8 mouse cellular contexts compared by ENCODE assay signal in the genomic region with DNA sequence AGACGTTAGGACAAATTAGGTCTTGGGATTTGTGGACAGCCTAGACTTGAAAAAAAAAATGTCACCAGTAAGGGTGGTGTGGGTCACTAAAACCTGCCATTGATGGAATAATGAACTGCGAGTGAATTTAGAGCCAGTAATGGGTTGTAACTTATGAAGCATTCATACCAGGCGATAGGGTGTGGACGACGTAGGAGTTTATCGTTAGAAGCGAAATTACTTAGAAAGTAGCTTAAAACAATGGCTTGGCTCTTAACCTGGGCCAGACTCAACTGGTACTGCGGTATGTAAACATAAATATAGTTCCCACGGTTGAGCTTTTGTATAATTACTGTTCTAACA. TPM values are rescaled to one million over a fixed set of nuclear protein-coding genes. Genes with fewer than 3 reads are reported as not detected.
DNase-seq lines count a peak whose midpoint lies in the region; ATAC-seq lines count a peak whose summit lies in the region.

No protein-coding gene starts in this region.

- H3K4me1 ChIP-seq in neural tube, embryonic 11.5 days (ENCODE audit: control insufficient read depth, insufficient read depth, low read length): 0 out of 2 replicates have a peak, but pooled peaks cover 4% of the 10 kb centered on the region
- peaks cover 16% of the 10 kb centered on the region for H3K4me1 ChIP-seq in forebrain, embryonic 10.5 days
- H3K4me1 ChIP-seq in limb, embryonic 15.5 days: peaks cover 12% of the 10 kb centered on the region
- H3K4me1 ChIP-seq in stomach, embryonic 14.5 days (ENCODE audit: control insufficient read depth, insufficient read depth, low read length): no peaks in the 10 kb centered on the region; the same call in 1 of the 2 replicates

- H3K36me3 ChIP-seq in neural tube, embryonic 11.5 days (ENCODE audit: control insufficient read depth, insufficient read depth, low read length): no peaks in the 10 kb centered on the region
- no peaks in the 10 kb centered on the region for H3K36me3 ChIP-seq in forebrain, embryonic 10.5 days (replicated peaks)
- no peaks in the 10 kb centered on the region for H3K36me3 ChIP-seq in limb, embryonic 15.5 days
- H3K36me3 ChIP-seq in stomach, embryonic 14.5 days (ENCODE audit: control insufficient read depth, insufficient read depth, low read length): no peaks in the 10 kb centered on the region

- H3K27me3 ChIP-seq in neural tube, embryonic 11.5 days (ENCODE audit: control insufficient read depth, insufficient read depth, low read length): no peaks in the 10 kb centered on the region
- no peaks in the 10 kb centered on the region for H3K27me3 ChIP-seq in forebrain, embryonic 10.5 days (ENCODE audit: poor library complexity, severe bottlenecking)
- no peaks in the 10 kb centered on the region for H3K27me3 ChIP-seq in limb, embryonic 15.5 days
- no peaks in the 10 kb centered on the region for H3K27me3 ChIP-seq in stomach, embryonic 14.5 days (ENCODE audit: control insufficient read depth, insufficient read depth, low read length)

- H3K9me3 ChIP-seq in neural tube, embryonic 11.5 days (ENCODE audit: control insufficient read depth, low read length): no peaks in the 10 kb centered on the region
- no peaks in the 10 kb centered on the region for H3K9me3 ChIP-seq in forebrain, embryonic 10.5 days
- H3K9me3 ChIP-seq in limb, embryonic 15.5 days: no peaks in the 10 kb centered on the region
- H3K9me3 ChIP-seq in stomach, embryonic 14.5 days (ENCODE audit: control insufficient read depth, low read depth, low read length): no peaks in the 10 kb centered on the region

- peak overlapping the region; percentile 90 for H3K27ac ChIP-seq in neural tube, embryonic 11.5 days (ENCODE audit: low read depth, low read length)
- peak overlapping the region; percentile 92 for H3K27ac ChIP-seq in forebrain, embryonic 10.5 days
- H3K27ac ChIP-seq in limb, embryonic 15.5 days: peak overlapping the region; percentile 93
- H3K27ac ChIP-seq in stomach, embryonic 14.5 days (ENCODE audit: low read length): peak overlapping the region; percentile 91

- H3K4me2 ChIP-seq in neural tube, embryonic 11.5 days (ENCODE audit: low read depth): peak overlapping the region; percentile 83
- peak overlapping the region; percentile 61 for H3K4me2 ChIP-seq in limb, embryonic 15.5 days
- peak overlapping the region; percentile 72 for H3K4me2 ChIP-seq in stomach, embryonic 14.5 days (replicated peaks; ENCODE audit: low read depth, low read length)

- DNase-seq in neural tube, embryonic 11.5 days (ENCODE audit: low spot score): no peak
- DNase-seq in neural tube, embryonic 10.5 days (ENCODE audit: extremely low spot score, low spot score): no peak
- no peak for DNase-seq in forebrain, embryonic 10.5 days (ENCODE audit: extremely low spot score, low spot score)
- DNase-seq in left cerebral cortex, adult 8-10 months (ENCODE audit: low spot score in 2 of 2): no peak
- DNase-seq in gastrocnemius, postnatal 14 days: no peak
- DNase-seq in layer of hippocampus, postnatal 25 days (ENCODE audit: extremely low spot score in 1 of 2, low spot score in 1 of 2): no peak

- 5% methylated on average over 9 of the region's 9 CpGs for WGBS in neural tube, embryonic 11.5 days
- 9% methylated on average over 9 of the region's 9 CpGs for WGBS in forebrain, embryonic 10.5 days
- 6% methylated on average over 9 of the region's 9 CpGs for WGBS in limb, embryonic 15.5 days
- WGBS in stomach, embryonic 14.5 days: 6% methylated on average over 9 of the region's 9 CpGs

- peak overlapping the region; percentile 54 for H3K9ac ChIP-seq in neural tube, embryonic 11.5 days (ENCODE audit: low read length)
- peak overlapping the region; percentile 48 for H3K9ac ChIP-seq in limb, embryonic 15.5 days
- peak overlapping the region; percentile 30 for H3K9ac ChIP-seq in stomach, embryonic 14.5 days (replicated peaks; ENCODE audit: low read depth, low read length)

- peak; percentile 3 for ATAC-seq in neural tube, embryonic 11.5 days (ENCODE audit: insufficient read depth, low FRiP score, low TSS enrichment)
- ATAC-seq in limb, embryonic 15.5 days (ENCODE audit: insufficient number of reproducible peaks, low FRiP score, low TSS enrichment, low read depth): no peak
- peak; percentile 12; the same call in 1 of the 2 replicates for ATAC-seq in stomach, embryonic 14.5 days (ENCODE audit: insufficient number of reproducible peaks, insufficient read depth, low FRiP score, low read depth)

- intact Hi-C loops in gastrocnemius, postnatal 14 days (cut with DNase I; ENCODE audit: low total_unique reads): no loop called here

- peak overlapping the region; percentile 50 for H3K4me3 ChIP-seq in neural tube, embryonic 11.5 days (ENCODE audit: low read depth, low read length)
- peak overlapping the region; percentile 67 for H3K4me3 ChIP-seq in forebrain, embryonic 10.5 days
- peak overlapping the region; percentile 64 for H3K4me3 ChIP-seq in limb, embryonic 15.5 days
- H3K4me3 ChIP-seq in stomach, embryonic 14.5 days (ENCODE audit: low read depth, low read length): peak overlapping the region; percentile 48

RNA-seq across cellular contexts. Expression of gene Tmem19, which starts 0.3 kb away (rescaled TPM):
- 36.7 and 39.7 TPM in 2 replicates for polyA plus RNA-seq in neural tube, embryonic 11.5 days (2014; fragmentation: Nextera tagmentation; extraction: Ambion mirVana)
- 27.3 and 30.1 TPM in 2 replicates for polyA plus RNA-seq in forebrain, embryonic 10.5 days (2016; fragmentation: Nextera tagmentation; extraction: Ambion mirVana)
- polyA plus RNA-seq in limb, embryonic 15.5 days (2015; fragmentation: Nextera tagmentation; extraction: Ambion mirVana): 26.6 and 28.6 TPM in 2 replicates
- polyA plus RNA-seq in stomach, embryonic 14.5 days (2014; fragmentation: Nextera tagmentation; extraction: Ambion mirVana): 32.4 and 40.3 TPM in 2 replicates
- 10 to 100 TPM; 29.0 to 57.1 (median 37.9) TPM for total RNA-seq in left cerebral cortex, adult 8-10 months (2022)
- total RNA-seq in gastrocnemius, postnatal 14 days (2021): 10 to 100 TPM; 11.6 to 14.2 TPM
- 10 to 100 TPM; 43.4 to 46.8 TPM for total RNA-seq in layer of hippocampus, postnatal 25 days (2021)

RNA-seq across cellular contexts. Expression of gene Thap2, which starts 21.6 kb away (rescaled TPM):
- polyA plus RNA-seq in neural tube, embryonic 11.5 days (2014; fragmentation: Nextera tagmentation; extraction: Ambion mirVana): 22.9 and 24.3 TPM in 2 replicates
- polyA plus RNA-seq in forebrain, embryonic 10.5 days (2016; fragmentation: Nextera tagmentation; extraction: Ambion mirVana): 19.1 and 22.3 TPM in 2 replicates
- polyA plus RNA-seq in limb, embryonic 15.5 days (2015; fragmentation: Nextera tagmentation; extraction: Ambion mirVana): 21.2 and 21.5 TPM in 2 replicates
- 23.4 and 25.2 TPM in 2 replicates for polyA plus RNA-seq in stomach, embryonic 14.5 days (2014; fragmentation: Nextera tagmentation; extraction: Ambion mirVana)
- 10 to 100 TPM; 11.9 to 15.5 (median 13.8) TPM for total RNA-seq in left cerebral cortex, adult 8-10 months (2022)
- total RNA-seq in gastrocnemius, postnatal 14 days (2021): 1 to 10 TPM; 4.3 to 4.6 TPM
- 10 to 100 TPM; 13.0 to 14.8 TPM for total RNA-seq in layer of hippocampus, postnatal 25 days (2021)

RNA-seq across cellular contexts. Expression of gene Zfc3h1, which starts 22.2 kb away (rescaled TPM):
- 25.5 and 27.1 TPM in 2 replicates for polyA plus RNA-seq in neural tube, embryonic 11.5 days (2014; fragmentation: Nextera tagmentation; extraction: Ambion mirVana)
- polyA plus RNA-seq in forebrain, embryonic 10.5 days (2016; fragmentation: Nextera tagmentation; extraction: Ambion mirVana): 14.7 and 18.0 TPM in 2 replicates
- 16.7 and 21.9 TPM in 2 replicates for polyA plus RNA-seq in limb, embryonic 15.5 days (2015; fragmentation: Nextera tagmentation; extraction: Ambion mirVana)
- polyA plus RNA-seq in stomach, embryonic 14.5 days (2014; fragmentation: Nextera tagmentation; extraction: Ambion mirVana): 30.9 and 36.0 TPM in 2 replicates
- 10 to 100 TPM; 36.3 to 47.5 (median 45.2) TPM for total RNA-seq in left cerebral cortex, adult 8-10 months (2022)
- total RNA-seq in gastrocnemius, postnatal 14 days (2021): 10 to 100 TPM in 1 of 2 experiments, 1 to 10 TPM in 1; 9.8 to 11.4 TPM
- total RNA-seq in layer of hippocampus, postnatal 25 days (2021): 10 to 100 TPM; 42.7 to 56.7 TPM

RNA-seq across cellular contexts. Expression of gene Rab21, which starts 47.2 kb away (rescaled TPM):
- polyA plus RNA-seq in neural tube, embryonic 11.5 days (2014; fragmentation: Nextera tagmentation; extraction: Ambion mirVana): 19.2 and 19.8 TPM in 2 replicates
- 3.0 and 3.1 TPM in 2 replicates for polyA plus RNA-seq in forebrain, embryonic 10.5 days (2016; fragmentation: Nextera tagmentation; extraction: Ambion mirVana)
- 4.0 and 4.6 TPM in 2 replicates for polyA plus RNA-seq in limb, embryonic 15.5 days (2015; fragmentation: Nextera tagmentation; extraction: Ambion mirVana)
- 8.0 and 9.0 TPM in 2 replicates for polyA plus RNA-seq in stomach, embryonic 14.5 days (2014; fragmentation: Nextera tagmentation; extraction: Ambion mirVana)
- total RNA-seq in left cerebral cortex, adult 8-10 months (2022): 10 to 100 TPM; 51.5 to 59.0 (median 55.1) TPM
- 10 to 100 TPM; 29.3 to 31.6 TPM for total RNA-seq in gastrocnemius, postnatal 14 days (2021)
- 10 to 100 TPM; 53.9 to 54.2 TPM for total RNA-seq in layer of hippocampus, postnatal 25 days (2021)
